Mouse (Mus musculus) heart, embryonic 11.5 days (tissue): ENCODE results near the gene Pole3. TPM values are rescaled to one million over a fixed set of nuclear protein-coding genes. Genes with fewer than 3 reads are reported as not detected.

Source experiments
- ATAC-seq: fragments of 200-750 bp; cut with Nextera tagmentation; replicated peaks from 2 replicates; pipeline ENCODE4 v1.8.0; 2017; ENCODE audit warnings: moderate library complexity; ENCODE audit not compliant: insufficient number of reproducible peaks, low FRiP score, low TSS enrichment
- H3K27ac ChIP-seq: fragments of 300-500 bp; sonication (generic); 2 replicates; pipeline ENCODE4 v1.5.1; 2014; ENCODE audit warnings: mild to moderate bottlenecking, low read depth, low read length
- H3K27me3 ChIP-seq: fragments of 300-500 bp; sonication (generic); 2 replicates; pipeline ENCODE4 v1.6.1; 2014; ENCODE audit warnings: mild to moderate bottlenecking, low read length, mixed read lengths; ENCODE audit not compliant: control insufficient read depth, insufficient read depth
- H3K36me3 ChIP-seq: fragments of 300-500 bp; sonication (generic); 2 replicates; pipeline ENCODE4 v1.6.1; 2014; ENCODE audit warnings: mild to moderate bottlenecking, low read length, moderate library complexity, mixed read lengths; ENCODE audit not compliant: control insufficient read depth, insufficient read depth
- H3K4me1 ChIP-seq: fragments of 300-500 bp; sonication (generic); 2 replicates; pipeline ENCODE4 v1.6.1; 2014; ENCODE audit warnings: low read length; ENCODE audit not compliant: control insufficient read depth, insufficient read depth
- H3K4me2 ChIP-seq: fragments of 300-500 bp; sonication (generic); 2 replicates; pipeline ENCODE4 v1.6.1; 2014; ENCODE audit warnings: mild to moderate bottlenecking, moderate library complexity
- H3K4me3 ChIP-seq: fragments of 300-500 bp; sonication (generic); 2 replicates; pipeline ENCODE4 v1.5.1; 2014; ENCODE audit warnings: low read depth, low read length
- H3K9ac ChIP-seq: fragments of 300-500 bp; sonication (generic); 2 replicates; pipeline ENCODE4 v1.6.1; 2014; ENCODE audit warnings: mild to moderate bottlenecking, low read depth, low read length, moderate library complexity
- H3K9me3 ChIP-seq: fragments of 300-500 bp; sonication (generic); replicated peaks from 2 replicates; pipeline ENCODE4 v1.6.1; 2016; ENCODE audit warnings: low read length; ENCODE audit not compliant: control insufficient read depth
- WGBS: fragments of 180-500 bp; shearing (Covaris S2); extraction: QIAGEN DNeasy Blood & Tissue Kit; methylation state at CpG from one replicate; pipeline ENCODE4 v1.1.7; 2014; ENCODE audit not compliant: insufficient replicate concordance; 5-methylcytosine and 5-hydroxymethylcytosine counted together
- polyA plus RNA-seq: library from polyadenylated mRNA; unstranded; fragments of >200 nt; fragmentation: Nextera tagmentation; extraction: Ambion mirVana; gene quantifications from 2 replicates; pipeline ENCODE4 v1.2.1, GENCODE M21; 2014

Gene Pole3
- polyA plus RNA-seq, 1 experiment from 2014 or later: 59.4 TPM

DNA sequence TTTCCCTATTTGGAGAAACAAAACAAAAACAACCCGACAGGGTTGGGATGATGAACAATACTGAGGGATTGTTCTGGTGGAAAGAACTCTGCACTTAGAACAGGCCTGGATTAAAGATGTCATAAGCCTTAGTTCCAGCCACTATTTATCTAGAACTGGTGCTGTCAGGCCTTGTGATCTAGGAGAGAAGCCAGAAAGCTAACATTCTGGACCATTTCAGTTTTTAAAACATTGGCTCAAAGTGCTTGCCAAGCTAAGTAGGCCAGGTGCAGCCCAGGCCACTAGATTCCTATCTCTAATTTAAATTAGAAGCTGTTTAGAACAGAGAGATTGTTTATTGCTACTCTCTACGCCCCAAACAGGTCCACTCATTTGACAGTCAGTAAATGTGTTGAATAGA lies 1.4 kb upstream of the Pole3 start:
- ATAC-seq: no peak

GRCm38 (mm10) chr4:62525489-62525811 lies 582 bp upstream of the Pole3 start:
- Histone ChIP-seq H3K4me2 (peak overlapping the region; percentile 93), H3K9ac (peak overlapping the region; percentile 94; the same call in 1 of the 2 replicates), H3K4me3 (peak overlapping the region; percentile 67), H3K4me1 (peaks cover 8% of the 10 kb centered on the region), H3K27me3 (no peaks in the 10 kb centered on the region), H3K9me3 (no peaks in the 10 kb centered on the region), H3K27ac (no peak overlapping the region), H3K36me3 (no peaks in the 10 kb centered on the region)
- ATAC-seq: no peak
- 2% methylated on average over 10 of the region's 10 CpGs for WGBS

More for the DNA sequence above, 1.4 kb upstream of the Pole3 start:
- Histone ChIP-seq H3K27ac (no peak overlapping the region), H3K4me2 (no peak overlapping the region), H3K9me3 (no peaks in the 10 kb centered on the region), H3K36me3 (no peaks in the 10 kb centered on the region), H3K9ac (no peak overlapping the region), H3K4me1 (peaks cover 11% of the 10 kb centered on the region), H3K27me3 (no peaks in the 10 kb centered on the region), H3K4me3 (no peak overlapping the region)
- 58% methylated on average over 2 of the region's 2 CpGs for WGBS

- Histone ChIP-seq H3K27ac (no peak overlapping the region), H3K4me1 (peaks cover 27% of the 10 kb centered on the region), H3K4me2 (no peak overlapping the region), H3K27me3 (no peaks in the 10 kb centered on the region), H3K36me3 (no peaks in the 10 kb centered on the region), H3K4me3 (no peak overlapping the region), H3K9ac (no peak overlapping the region), H3K9me3 (no peaks in the 10 kb centered on the region)
- 85% methylated on average over 2 of the region's 2 CpGs for WGBS
- no peak for ATAC-seq
These were observed 3.9 kb downstream of the Pole3 start for GRCm38 (mm10) chr4:62520892-62521400.

GRCm38 (mm10) chr4:62519849-62520233 lies 5.0 kb downstream of the Pole3 start, which contains the start of gene Alad:
TSS of gene Alad (minus strand) at chr4:62519918.
- Histone ChIP-seq H3K4me2 (peak within 1 kb of the TSS; percentile 68), H3K9me3 (no peaks in the 10 kb centered on the region), H3K36me3 (no peaks in the 10 kb centered on the region), H3K4me3 (peak within 1 kb of the TSS; percentile 57), H3K4me1 (peaks cover 37% of the 10 kb centered on the region), H3K27me3 (no peaks in the 10 kb centered on the region), H3K9ac (peak within 1 kb of the TSS; percentile 86), H3K27ac (peak within 1 kb of the TSS; percentile 88)
- peak; percentile 79 for ATAC-seq
- WGBS: under 1% methylated on average over 37 of the region's 37 CpGs

- WGBS: 3% methylated on average over 26 of the region's 26 CpGs
- H3K9ac ChIP-seq: peak overlapping the region; percentile 86
- no peaks in the 10 kb centered on the region for H3K27me3 ChIP-seq
- ATAC-seq: peak; percentile 33
- peak overlapping the region; percentile 57 for H3K4me3 ChIP-seq
- peak overlapping the region; percentile 88 for H3K27ac ChIP-seq
- no peaks in the 10 kb centered on the region for H3K36me3 ChIP-seq
- peak overlapping the region; percentile 68 for H3K4me2 ChIP-seq
- H3K4me1 ChIP-seq: peaks cover 34% of the 10 kb centered on the region
- H3K9me3 ChIP-seq: no peaks in the 10 kb centered on the region
These were observed 5.6 kb downstream of the Pole3 start for GRCm38 (mm10) chr4:62519122-62519848.

GRCm38 (mm10) chr4:62518416-62519121 lies 6.3 kb downstream of the Pole3 start:
- no peak for ATAC-seq
- Histone ChIP-seq H3K4me1 (peaks cover 29% of the 10 kb centered on the region), H3K9ac (peak overlapping the region; percentile 86), H3K27me3 (no peaks in the 10 kb centered on the region), H3K4me2 (peak overlapping the region; percentile 68), H3K27ac (peak overlapping the region; percentile 88), H3K4me3 (peak overlapping the region; percentile 57), H3K36me3 (no peaks in the 10 kb centered on the region; the same call in 1 of the 2 replicates), H3K9me3 (no peaks in the 10 kb centered on the region)
- WGBS: 46% methylated on average over 13 of the region's 13 CpGs

DNA sequence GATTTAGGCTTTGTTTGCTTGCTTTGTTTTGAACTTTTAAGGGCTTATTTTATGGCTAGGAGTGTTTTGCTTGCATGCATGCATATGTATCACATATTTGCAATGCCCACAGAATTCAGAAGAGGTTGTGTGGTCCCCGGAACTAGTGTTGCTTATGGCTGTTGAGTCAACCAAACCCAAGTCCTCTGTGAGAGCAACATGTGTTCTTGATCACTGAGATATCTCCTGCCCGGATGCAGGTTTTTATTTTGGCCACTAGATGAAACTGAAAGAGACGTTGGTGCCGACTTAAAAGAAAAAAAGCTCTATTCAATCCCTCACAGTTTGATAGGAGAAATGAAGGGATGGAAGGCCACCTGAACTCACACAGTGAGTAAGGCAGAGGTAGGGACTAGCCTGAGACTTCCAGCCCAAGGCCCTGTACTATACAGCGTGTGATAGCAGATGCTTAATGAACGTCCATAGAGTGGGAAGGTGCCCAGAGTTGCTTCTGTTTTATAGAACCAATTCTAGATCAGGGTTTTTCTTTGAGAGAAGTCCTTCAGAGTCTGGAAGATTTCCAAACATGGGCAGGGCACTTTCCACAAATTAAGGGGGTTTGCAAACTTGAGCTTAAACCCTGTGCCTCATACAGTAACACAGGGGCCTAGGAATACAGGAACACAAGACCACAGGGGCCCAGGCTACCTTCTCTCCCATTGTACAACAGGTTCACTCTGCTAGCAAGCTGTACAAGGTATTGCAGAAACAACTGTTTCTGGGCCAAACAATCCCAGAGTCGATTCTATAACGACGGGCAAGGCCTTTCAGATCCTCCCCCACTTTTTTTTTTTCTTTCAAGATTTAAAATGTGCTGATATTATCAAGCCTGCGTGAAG lies 7.1 kb downstream of the Pole3 start:
- Histone ChIP-seq H3K4me1 (peaks cover 29% of the 10 kb centered on the region), H3K27ac (peak overlapping the region; percentile 86), H3K9me3 (no peaks in the 10 kb centered on the region), H3K9ac (peak overlapping the region; percentile 10; the same call in 1 of the 2 replicates), H3K4me2 (peak overlapping the region; percentile 68), H3K36me3 (peaks cover 7% of the 10 kb centered on the region; the same call in 1 of the 2 replicates), H3K27me3 (no peaks in the 10 kb centered on the region), H3K4me3 (peak overlapping the region; percentile 57)
- WGBS: 73% methylated on average over 10 of the region's 10 CpGs
- no peak for ATAC-seq

- Histone ChIP-seq H3K9ac (peak overlapping the region; percentile 10; the same call in 1 of the 2 replicates), H3K27me3 (no peaks in the 10 kb centered on the region), H3K4me3 (peak overlapping the region; percentile 57; the same call in 1 of the 2 replicates), H3K27ac (peak overlapping the region; percentile 86), H3K4me2 (peak overlapping the region; percentile 68), H3K9me3 (no peaks in the 10 kb centered on the region), H3K36me3 (peaks cover 9% of the 10 kb centered on the region), H3K4me1 (peaks cover 29% of the 10 kb centered on the region)
- ATAC-seq: no peak
- 77% methylated on average over 8 of the region's 8 CpGs for WGBS
These were observed 7.8 kb downstream of the Pole3 start for GRCm38 (mm10) chr4:62517046-62517445.
